In the genomic region with DNA sequence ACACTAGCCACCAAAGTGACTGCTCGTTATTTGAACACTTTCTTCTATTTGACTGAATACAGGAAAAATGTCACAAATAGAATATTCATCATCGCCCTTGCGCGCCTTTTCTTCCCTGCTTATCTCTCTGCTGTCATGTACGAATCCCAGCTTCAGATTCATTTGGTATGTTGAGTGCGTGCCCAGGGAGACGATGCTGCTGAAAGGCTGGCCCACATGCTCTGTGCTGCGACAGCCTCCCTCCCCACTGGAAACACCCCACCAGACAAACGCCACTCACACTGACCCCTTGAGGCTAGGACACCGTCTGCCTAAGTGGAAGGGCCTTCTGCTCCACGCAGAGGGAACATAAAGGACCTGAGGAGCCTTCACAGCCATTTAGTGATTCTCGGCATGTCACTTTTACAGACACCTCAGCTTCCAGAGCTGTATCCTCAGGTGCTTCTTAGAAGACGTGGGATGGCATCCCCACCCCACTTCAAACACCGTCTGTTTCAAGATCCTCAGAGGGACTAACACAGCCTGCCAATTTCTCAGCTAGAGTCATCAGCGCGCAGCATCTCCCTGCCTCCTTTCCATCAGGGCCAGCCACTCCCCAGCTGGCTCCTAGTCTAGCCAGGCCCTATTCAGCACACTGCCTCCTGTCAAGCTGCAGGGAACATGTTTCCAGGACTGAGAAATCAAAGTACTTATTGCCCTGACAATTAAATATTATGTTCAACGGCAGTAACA, we compare ENCODE assay signal across 13 mouse cellular contexts.
DNase-seq lines count a peak whose midpoint lies in the region; ATAC-seq and TF ChIP-seq lines count a peak whose summit lies in the region.
"Had no signal": no experiment of that assay in that cellular context is flagged by ENCODE, and none has a peak within 500 bp of the region (broad histone marks: within the 10 kb centered on the region; RNA-seq: fewer than 3 reads in every experiment).

No protein-coding gene starts in this region.

- no peaks in the 10 kb centered on the region for H3K36me3 ChIP-seq in midbrain, embryonic 15.5 days (replicated peaks)
- H3K36me3 ChIP-seq: hindbrain, embryonic 12.5 days had no signal

- no peak overlapping the region for H3K4me3 ChIP-seq in left cerebral cortex, adult 2 months
- no peak overlapping the region for H3K4me3 ChIP-seq in midbrain, embryonic 15.5 days
- H3K4me3 ChIP-seq: hindbrain, embryonic 12.5 days had no signal

- peak; percentile 3 for DNase-seq in cerebellum, adult 18-20 months
- DNase-seq in cerebellum, adult 8-10 months, result no peak
- DNase-seq in left cerebral cortex, postnatal 14 days (ENCODE audit: low spot score in 2 of 2), result peak; percentile 5 to 26
- DNase-seq in left cerebral cortex, adult 2 months (ENCODE audit: extremely low spot score in 1 of 2, low spot score in 2 of 2), result no peak
- peak; percentile 15 to 21 for DNase-seq in frontal cortex, postnatal 14 days (ENCODE audit: low spot score in 2 of 2)
- no peak for DNase-seq in spleen, postnatal 4 days (ENCODE audit: low spot score in 2 of 2)
- no peak for DNase-seq in thymus, postnatal 0 days (ENCODE audit: low spot score)
- DNase-seq: kidney, adult 2 months; thymus, postnatal 14 days had no signal

- WGBS in midbrain, embryonic 15.5 days, result 64% methylated on average over 17 of the region's 17 CpGs

- no peak overlapping the region for H3K27ac ChIP-seq in left cerebral cortex, adult 2 months
- 0 out of 2 replicates have a peak overlapping the region, but pooled peaks have one; percentile 34 for H3K27ac ChIP-seq in midbrain, embryonic 15.5 days
- H3K27ac ChIP-seq: hindbrain, embryonic 12.5 days had no signal

- intact Hi-C loops in left cerebral cortex, postnatal 14 days (cut with DNase I), result no loop called here
- intact Hi-C loops in left cerebral cortex, adult 2 months (cut with DNase I), result no loop called here

- no peaks in the 10 kb centered on the region for H3K4me1 ChIP-seq in midbrain, embryonic 15.5 days
- H3K4me1 ChIP-seq: hindbrain, embryonic 12.5 days had no signal

- no peak overlapping the region for H3K4me2 ChIP-seq in midbrain, embryonic 15.5 days
- H3K4me2 ChIP-seq: heart, embryonic 11.5 days; hindbrain, embryonic 12.5 days; liver, embryonic 11.5 days had no signal

- no peak for TF ChIP-seq CTCF in left cerebral cortex, adult 2 months (IDR thresholded peaks at IDR 0.05)

- no peaks in the 10 kb centered on the region for H3K9me3 ChIP-seq in midbrain, embryonic 15.5 days
- H3K9me3 ChIP-seq: hindbrain, embryonic 12.5 days had no signal

- H3K27me3 ChIP-seq in midbrain, embryonic 15.5 days (replicated peaks), result no peaks in the 10 kb centered on the region

- peak; percentile 58 for ATAC-seq in midbrain, embryonic 15.5 days (replicated peaks)

- H3K9ac ChIP-seq in midbrain, embryonic 15.5 days, result no peak overlapping the region
- H3K9ac ChIP-seq: hindbrain, embryonic 12.5 days had no signal

Comparison
In these comparisons a context has a peak if more than half of its experiments do, and no peak if none do; other contexts are left out.
1. DNase-seq: peak in cerebellum, adult 18-20 months (2 of 2), left cerebral cortex, postnatal 14 days (2 of 2) and frontal cortex, postnatal 14 days (2 of 2); none in cerebellum, adult 8-10 months (single experiment), left cerebral cortex, adult 2 months (0 of 2), spleen, postnatal 4 days (0 of 2) and thymus, postnatal 0 days (single experiment).